8 mouse cellular contexts compared by ENCODE assay signal in genomic region chr9:62549809-62550208, GRCm38 (mm10). TPM values are rescaled to one million over a fixed set of nuclear protein-coding genes. Genes with fewer than 3 reads are reported as not detected.
DNase-seq lines count a peak whose midpoint lies in the region; ATAC-seq lines count a peak whose summit lies in the region.

No protein-coding gene starts in this region.

- peaks cover 16% of the 10 kb centered on the region for H3K4me1 ChIP-seq in hindbrain, embryonic 15.5 days (replicated peaks)

- no peaks in the 10 kb centered on the region for H3K36me3 ChIP-seq in hindbrain, embryonic 15.5 days

- no peak overlapping the region for H3K27ac ChIP-seq in hindbrain, embryonic 15.5 days (replicated peaks)

- H3K4me3 ChIP-seq in hindbrain, embryonic 15.5 days: no peak overlapping the region

- H3K9ac ChIP-seq in hindbrain, embryonic 15.5 days: no peak overlapping the region

- peak; percentile 73 for DNase-seq in T-cell, adult 2 months (ENCODE audit: low spot score)
- DNase-seq in cerebellum, adult 9-10 months: peak; percentile 98
- peak; percentile 84 to 94 for DNase-seq in frontal cortex, postnatal 10 days (ENCODE audit: low spot score in 2 of 2)
- DNase-seq in left cerebral cortex, adult 11 months (ENCODE audit: low spot score): peak; percentile 90
- DNase-seq in mesoderm, embryonic 11.5 days (ENCODE audit: low read depth, low spot score): peak; percentile 88
- peak; percentile 90 to 91 for DNase-seq in right cerebral cortex, postnatal 36 days (ENCODE audit: low spot score in 2 of 2)
- peak; percentile 83 to 91 for DNase-seq in urinary bladder, postnatal 36 days (ENCODE audit: low spot score in 2 of 2)

- H3K4me2 ChIP-seq in hindbrain, embryonic 15.5 days: no peak overlapping the region

- WGBS in hindbrain, embryonic 15.5 days: 3% methylated on average over 8 of the region's 8 CpGs

- H3K27me3 ChIP-seq in hindbrain, embryonic 15.5 days: no peaks in the 10 kb centered on the region

- ATAC-seq in hindbrain, embryonic 15.5 days (ENCODE audit: low FRiP score, low read depth): 0 out of 2 replicates have a peak, but pooled peaks have one; percentile 56

- H3K9me3 ChIP-seq in hindbrain, embryonic 15.5 days: no peaks in the 10 kb centered on the region

RNA-seq across cellular contexts. Expression of gene Coro2b, which starts 13.0 kb away (rescaled TPM):
- polyA plus RNA-seq in hindbrain, embryonic 15.5 days (2015; fragmentation: Nextera tagmentation; extraction: Ambion mirVana): 39.1 and 48.3 TPM in 2 replicates
